Mouse (Mus musculus) bone marrow, adult 2 months (tissue): Measurements from ENCODE around the gene Ccni.
A peak's percentile ranks its signal among the peaks of the same experiment; 100 is the strongest.

ENCODE experiments used
- CTCF ChIP-seq: fragments of 200-500 bp; IDR thresholded peaks from 2 replicates; pipeline ENCODE4 v1.5.1; 2011; ENCODE audit warnings: low read length, control low read depth; ENCODE audit not compliant: control insufficient read depth, insufficient read depth
- POLR2A ChIP-seq: fragments of 200-500 bp; IDR thresholded peaks from 2 replicates; pipeline ENCODE4 v1.6.1; 2011; ENCODE audit warnings: low read depth, mild to moderate bottlenecking, control low read depth, low read length, borderline replicate concordance; ENCODE audit not compliant: control insufficient read depth

DNA sequence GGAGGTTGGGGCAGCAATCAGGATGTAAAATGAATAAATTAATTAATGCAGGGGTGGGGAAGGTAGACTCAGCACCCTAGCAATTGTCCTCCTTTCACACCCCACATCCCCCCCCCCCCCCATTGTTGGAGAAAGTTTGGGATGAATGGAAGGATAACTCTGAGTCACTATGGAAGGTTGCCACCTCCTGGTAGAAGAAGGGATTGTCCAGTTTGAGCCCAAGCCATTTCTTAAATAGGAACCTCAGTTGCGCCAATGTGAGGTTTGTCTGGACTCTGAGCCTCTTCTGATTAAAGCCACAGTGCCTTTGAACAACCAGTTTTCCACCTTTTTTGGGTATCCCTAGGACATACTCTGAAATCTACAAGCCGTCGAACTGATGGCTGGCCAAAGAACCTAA, 42.8 kb downstream of the Ccni start:
- TF ChIP-seq CTCF (peak; percentile 30; the same call in 1 of the 2 replicates), POLR2A (no peak)
